Mouse (Mus musculus) ES-E14 (cell line): Measurements from ENCODE around the gene Fam187b.

Source experiments
- CHD2 ChIP-seq: IDR thresholded peaks from 2 replicates; pipeline ENCODE4 v1.6.1; 2014; ENCODE audit warnings: mild to moderate bottlenecking, low read depth, low read length, inconsistent platforms
- HCFC1 ChIP-seq: IDR thresholded peaks from 2 replicates; pipeline ENCODE4 v1.6.1; 2012; ENCODE audit warnings: low read length, inconsistent platforms, borderline replicate concordance; ENCODE audit not compliant: insufficient read depth
- MAFK ChIP-seq: IDR thresholded peaks from 2 replicates; pipeline ENCODE4 v1.6.1; 2014; ENCODE audit warnings: mild to moderate bottlenecking, low read depth, low read length, inconsistent platforms; ENCODE audit not compliant: insufficient read depth
- ZC3H11A ChIP-seq: IDR thresholded peaks from 2 replicates; pipeline ENCODE4 v1.6.1; 2012; ENCODE audit warnings: low read depth, mild to moderate bottlenecking, inconsistent platforms, low read length, borderline replicate concordance
- ZNF384 ChIP-seq: IDR thresholded peaks from 2 replicates; pipeline ENCODE4 v1.6.1; 2012; ENCODE audit warnings: low read depth, low read length, inconsistent platforms

- TF ChIP-seq ZNF384 = no peak
- TF ChIP-seq ZC3H11A = no peak
- no peak for TF ChIP-seq HCFC1
- no peak for TF ChIP-seq CHD2
- TF ChIP-seq MAFK = no peak
Measured at GRCm38 (mm10) chr7:31037675-31038074, 64.1 kb downstream of the Fam187b start.
